Mouse (Mus musculus): ENCODE results near the gene Sec14l4. TPM values are rescaled to one million over a fixed set of nuclear protein-coding genes. Genes with fewer than 3 reads are reported as not detected.
"Not testable (repeated sequence)": the region's sequence is repeated elsewhere in the genome, so short reads cannot be mapped to it uniquely, and the experiment has no call there.

Sec14l4 gene
- polyA plus RNA-seq, 1 experiment from 2014 or later = not detected

DNA sequence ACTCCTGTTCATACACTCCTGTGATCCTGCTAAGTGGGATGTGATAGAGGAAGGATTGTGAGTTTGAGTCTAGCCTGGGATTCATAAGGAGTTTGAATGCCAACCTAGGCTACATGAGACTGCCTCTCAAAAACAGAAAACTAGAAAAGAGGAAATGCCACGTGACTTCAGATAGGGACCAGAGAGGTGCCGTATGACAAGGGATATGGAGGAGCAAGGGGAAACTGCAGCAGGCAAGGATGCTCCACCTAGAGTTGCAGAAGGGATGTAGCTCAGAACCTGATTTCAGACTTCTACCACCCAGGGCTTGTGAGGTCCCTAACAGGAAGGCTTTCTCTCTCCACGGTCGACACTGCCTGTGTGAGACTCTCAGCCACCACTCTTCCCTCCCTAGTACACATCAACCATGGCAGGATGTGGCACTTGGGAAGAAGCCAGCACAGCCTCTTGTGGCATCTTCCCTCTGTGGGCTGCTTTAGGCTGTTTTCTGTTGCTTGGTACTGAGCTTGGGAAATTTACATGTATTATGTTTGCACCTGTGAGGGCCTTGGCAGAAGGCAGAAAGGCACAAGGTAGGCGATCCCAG lies 25.9 kb upstream of the Sec14l4 start:
- Histone ChIP-seq H3K79me2 (ENCODE audit: inconsistent target) (no peaks in the 10 kb centered on the region), H3K4me3 (ENCODE audit: inconsistent target) (no peak overlapping the region), H3K36me3 (ENCODE audit: inconsistent target) (no peaks in the 10 kb centered on the region), H3K27ac (no peak overlapping the region)
- 25% methylated on average over 5 of the region's 5 CpGs for WGBS (ENCODE audit: missing documents)

DNA sequence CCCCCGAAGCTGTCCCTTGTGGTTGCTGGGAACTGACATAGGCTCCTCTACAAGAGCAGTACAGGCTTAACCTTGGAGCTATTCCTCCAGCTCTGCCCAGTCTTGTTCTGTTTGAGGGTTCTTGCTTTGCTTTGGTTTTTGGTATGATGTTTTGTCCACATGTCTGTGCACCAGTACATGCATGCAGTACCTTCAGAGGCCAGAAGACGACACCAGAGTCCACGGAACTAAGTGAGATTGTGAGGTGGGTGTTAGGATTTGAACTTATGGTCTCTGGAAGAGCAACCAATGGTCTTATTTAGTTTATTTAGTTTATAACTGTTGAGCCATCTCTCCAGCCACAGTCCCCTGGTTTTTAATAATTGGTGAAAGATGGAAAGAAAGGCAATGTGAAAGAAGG lies 24.8 kb upstream of the Sec14l4 start:
- no peaks in the 10 kb centered on the region for H3K36me3 ChIP-seq (ENCODE audit: inconsistent target)
- H3K79me2 ChIP-seq (ENCODE audit: inconsistent target) = no peaks in the 10 kb centered on the region
- WGBS (ENCODE audit: missing documents) = 92% methylated on average over 3 of the region's 3 CpGs
- no peak overlapping the region for H3K27ac ChIP-seq
- H3K4me3 ChIP-seq (ENCODE audit: inconsistent target) = no peak overlapping the region

DNA sequence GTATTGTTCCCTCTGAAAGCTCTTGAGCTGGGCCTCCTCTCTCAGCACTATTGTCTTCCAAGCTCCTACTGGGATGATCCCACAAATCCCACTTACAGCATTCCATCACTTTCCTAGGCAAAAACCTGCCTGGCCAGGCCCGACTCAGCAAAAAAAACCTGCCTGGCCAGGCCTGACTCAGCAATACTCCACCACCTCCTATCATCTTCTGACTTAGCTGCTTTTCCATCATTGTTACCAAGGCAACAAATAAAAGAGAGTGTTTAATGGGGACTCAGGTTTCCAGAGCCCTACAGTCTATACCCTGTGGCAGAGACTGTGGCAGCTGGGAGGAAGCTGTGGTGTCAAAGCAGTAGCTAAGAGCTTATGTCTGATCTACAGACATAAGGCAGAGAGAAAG lies 18.6 kb upstream of the Sec14l4 start:
- WGBS (ENCODE audit: missing documents) = 75% methylated on average over 1 of the region's 1 CpGs
- Histone ChIP-seq H3K4me3 (ENCODE audit: inconsistent target) (no peak overlapping the region), H3K27ac (no peak overlapping the region), H3K79me2 (ENCODE audit: inconsistent target) (no peaks in the 10 kb centered on the region), H3K36me3 (ENCODE audit: inconsistent target) (no peaks in the 10 kb centered on the region)

DNA sequence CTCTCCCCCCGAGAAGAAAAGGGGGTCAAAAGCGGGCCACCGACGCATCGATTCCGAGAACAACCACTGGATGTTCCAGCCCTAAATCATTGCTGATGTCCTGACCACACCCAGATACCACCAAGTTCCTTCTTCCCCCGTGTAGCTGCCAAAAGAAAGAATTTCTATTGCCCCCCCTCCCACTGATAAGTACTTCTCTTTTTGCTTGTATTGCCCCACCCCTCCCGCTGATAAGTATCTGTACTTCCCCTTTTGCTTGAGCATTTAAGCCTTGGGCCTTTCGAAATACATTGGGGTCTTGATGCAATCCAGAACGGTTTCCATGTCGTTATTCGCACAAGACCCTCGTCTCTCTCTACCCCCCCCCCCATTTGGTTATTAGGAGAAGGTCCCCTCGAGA lies 15.5 kb upstream of the Sec14l4 start:
- H3K79me2 ChIP-seq (ENCODE audit: inconsistent target); H3K4me3 ChIP-seq (ENCODE audit: inconsistent target); H3K27ac ChIP-seq; H3K36me3 ChIP-seq (ENCODE audit: inconsistent target): not testable (repeated sequence)
- WGBS (ENCODE audit: missing documents) = 80% methylated on average over 13 of the region's 14 CpGs

DNA sequence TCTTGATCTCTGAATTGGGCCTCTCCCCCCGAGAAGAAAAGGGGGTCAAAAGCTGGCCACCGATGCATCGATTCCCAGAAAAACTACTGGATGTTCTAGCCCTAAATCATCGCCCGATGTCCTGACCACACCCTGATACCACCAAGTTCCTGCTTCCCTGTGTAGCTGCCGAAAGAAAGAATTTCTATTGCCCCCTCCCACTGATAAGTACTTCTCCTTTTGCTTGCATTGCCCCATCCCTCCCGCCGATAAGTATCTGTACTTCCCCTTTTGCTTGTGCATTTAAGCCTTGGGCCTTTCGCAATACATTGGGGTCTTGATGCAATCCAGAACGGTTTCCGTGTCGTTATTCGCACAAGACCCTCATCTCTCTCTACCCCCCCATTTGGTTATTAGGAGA lies 9.2 kb upstream of the Sec14l4 start:
- WGBS (ENCODE audit: missing documents) = 63% methylated on average over 10 of the region's 13 CpGs
- H3K4me3 ChIP-seq (ENCODE audit: inconsistent target); H3K36me3 ChIP-seq (ENCODE audit: inconsistent target); H3K79me2 ChIP-seq (ENCODE audit: inconsistent target); H3K27ac ChIP-seq: not testable (repeated sequence)

DNA sequence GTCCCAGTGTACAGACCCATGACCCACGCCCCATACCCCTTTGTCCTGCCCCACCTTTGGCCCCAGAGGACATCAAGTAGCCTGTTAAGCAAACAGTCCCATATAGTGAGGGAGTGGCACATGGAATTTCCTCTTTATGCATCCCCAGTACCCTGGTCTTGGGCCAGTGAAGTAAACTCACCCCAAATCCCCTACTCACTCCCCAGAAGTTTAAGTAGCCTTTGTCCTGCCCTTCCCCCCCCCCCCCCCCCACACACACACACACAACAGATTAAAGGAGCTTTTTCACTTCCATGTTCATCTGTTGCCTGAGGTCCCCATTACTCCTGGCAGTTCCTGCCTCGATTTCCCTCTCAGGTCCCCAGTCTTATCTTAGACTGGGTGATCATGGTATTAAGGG lies 7.9 kb upstream of the Sec14l4 start:
- Histone ChIP-seq H3K27ac (no peak overlapping the region), H3K4me3 (ENCODE audit: inconsistent target) (no peak overlapping the region), H3K36me3 (ENCODE audit: inconsistent target) (no peaks in the 10 kb centered on the region), H3K79me2 (ENCODE audit: inconsistent target) (no peaks in the 10 kb centered on the region)
- WGBS (ENCODE audit: missing documents) = 52% methylated on average over 2 of the region's 2 CpGs

DNA sequence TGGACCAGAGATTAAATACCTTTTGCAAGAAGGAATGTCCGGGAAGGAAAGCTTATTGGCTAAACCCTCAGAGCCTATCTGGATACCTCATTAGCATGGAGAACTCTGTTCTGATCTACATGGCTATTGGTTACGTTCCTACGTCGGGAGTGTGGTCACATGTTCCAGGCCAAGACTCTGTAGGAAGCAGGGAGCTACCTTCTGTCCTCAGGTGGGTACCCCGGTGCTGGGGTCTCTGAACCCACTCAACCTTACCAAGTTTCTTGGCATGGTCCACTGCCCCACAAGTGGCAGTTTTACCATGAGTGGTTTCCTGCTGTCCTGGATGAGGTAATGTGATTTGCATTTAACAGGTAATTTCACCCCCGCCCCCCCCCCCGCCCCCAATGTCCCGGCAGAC lies 4.2 kb upstream of the Sec14l4 start:
- Histone ChIP-seq H3K79me2 (ENCODE audit: inconsistent target) (no peaks in the 10 kb centered on the region), H3K36me3 (ENCODE audit: inconsistent target) (no peaks in the 10 kb centered on the region), H3K4me3 (ENCODE audit: inconsistent target) (no peak overlapping the region), H3K27ac (no peak overlapping the region)
- 79% methylated on average over 8 of the region's 8 CpGs for WGBS (ENCODE audit: missing documents)

DNA sequence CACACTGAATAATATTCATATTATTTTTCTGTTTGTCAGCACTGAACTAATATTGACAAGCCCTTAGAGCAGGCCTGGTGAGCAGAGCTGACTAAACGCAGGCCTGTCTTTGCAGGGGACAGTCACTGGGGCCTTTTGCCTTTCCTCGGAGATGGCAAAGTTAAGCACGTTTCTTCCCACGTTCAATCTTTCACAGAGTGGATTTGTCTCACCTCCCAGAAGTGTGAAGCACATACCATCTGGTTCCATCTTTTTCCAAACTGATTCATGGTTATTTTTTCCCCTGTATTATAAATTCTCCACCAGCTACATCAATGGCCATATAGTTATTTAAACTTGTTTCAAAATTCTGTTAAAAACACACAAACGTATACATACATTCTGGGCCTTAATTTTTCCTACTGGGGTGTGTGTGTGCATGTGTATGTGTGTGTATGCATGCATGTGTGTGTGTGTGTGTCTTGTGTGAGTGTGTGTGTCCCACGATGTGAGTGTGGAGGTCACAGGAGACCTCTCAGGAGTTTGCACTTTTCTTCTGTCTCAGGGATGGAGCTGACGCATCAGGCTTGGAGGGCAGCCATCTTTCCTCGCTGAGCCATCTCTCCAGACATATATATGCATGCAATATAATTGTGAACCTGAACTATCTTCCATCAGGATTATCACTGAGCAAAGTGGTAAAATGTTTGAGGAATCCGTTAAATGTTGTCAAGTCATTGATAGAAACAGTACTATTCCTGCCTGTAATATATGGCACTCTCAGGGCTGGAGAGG lies 3.5 kb upstream of the Sec14l4 start:
- 93% methylated on average over 9 of the region's 9 CpGs for WGBS (ENCODE audit: missing documents)
- no peak overlapping the region for H3K4me3 ChIP-seq (ENCODE audit: inconsistent target)
- no peak overlapping the region for H3K27ac ChIP-seq
- H3K36me3 ChIP-seq (ENCODE audit: inconsistent target) = no peaks in the 10 kb centered on the region
- no peaks in the 10 kb centered on the region for H3K79me2 ChIP-seq (ENCODE audit: inconsistent target)

DNA sequence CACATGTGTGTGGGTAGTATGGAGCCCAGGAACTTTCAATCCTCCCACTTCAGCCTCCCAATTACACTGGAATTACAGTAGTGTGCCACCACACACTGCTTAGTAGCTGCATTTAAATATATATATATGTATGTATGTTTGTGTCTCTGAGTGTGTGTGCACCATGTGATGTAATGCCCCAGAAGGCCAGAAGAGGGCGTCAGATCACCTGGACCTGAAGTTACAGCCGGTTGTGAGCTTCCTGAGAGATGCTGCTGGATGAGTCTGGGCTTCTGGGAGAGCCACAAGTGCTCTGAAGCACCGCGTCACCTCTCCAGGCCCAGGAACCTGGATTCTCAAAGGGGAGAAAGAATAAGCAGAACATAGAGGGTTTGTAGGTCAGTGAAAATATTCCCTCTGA lies 1.9 kb upstream of the Sec14l4 start:
- Histone ChIP-seq H3K79me2 (ENCODE audit: inconsistent target) (no peaks in the 10 kb centered on the region), H3K4me3 (ENCODE audit: inconsistent target) (no peak overlapping the region), H3K36me3 (ENCODE audit: inconsistent target) (no peaks in the 10 kb centered on the region), H3K27ac (no peak overlapping the region)
- 74% methylated on average over 4 of the region's 4 CpGs for WGBS (ENCODE audit: missing documents)

DNA sequence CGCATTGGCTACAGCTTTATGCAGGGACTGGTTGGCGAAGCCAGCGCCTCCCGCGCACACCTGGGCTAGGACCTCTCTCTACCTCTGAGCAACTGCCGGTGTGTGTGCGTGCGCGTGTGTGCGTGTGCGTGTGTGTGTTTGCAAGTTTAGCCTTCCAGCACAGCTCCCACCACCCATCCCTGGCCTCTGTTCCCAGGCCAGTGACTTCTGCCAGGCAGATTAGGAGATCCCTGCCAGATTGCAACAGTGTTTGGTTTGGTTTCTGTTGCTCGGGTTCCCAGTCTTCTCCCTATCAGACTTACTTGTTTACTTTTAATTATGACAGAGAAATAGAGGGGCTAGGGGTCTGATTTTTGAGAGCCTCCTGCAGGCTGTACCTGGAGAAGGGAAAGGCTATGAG lies 699 bp downstream of the Sec14l4 start:
- Histone ChIP-seq H3K79me2 (ENCODE audit: inconsistent target) (no peaks in the 10 kb centered on the region), H3K4me3 (ENCODE audit: inconsistent target) (no peak overlapping the region), H3K27ac (no peak overlapping the region), H3K36me3 (ENCODE audit: inconsistent target) (no peaks in the 10 kb centered on the region)
- WGBS (ENCODE audit: missing documents) = 79% methylated on average over 2 of the region's 12 CpGs

DNA sequence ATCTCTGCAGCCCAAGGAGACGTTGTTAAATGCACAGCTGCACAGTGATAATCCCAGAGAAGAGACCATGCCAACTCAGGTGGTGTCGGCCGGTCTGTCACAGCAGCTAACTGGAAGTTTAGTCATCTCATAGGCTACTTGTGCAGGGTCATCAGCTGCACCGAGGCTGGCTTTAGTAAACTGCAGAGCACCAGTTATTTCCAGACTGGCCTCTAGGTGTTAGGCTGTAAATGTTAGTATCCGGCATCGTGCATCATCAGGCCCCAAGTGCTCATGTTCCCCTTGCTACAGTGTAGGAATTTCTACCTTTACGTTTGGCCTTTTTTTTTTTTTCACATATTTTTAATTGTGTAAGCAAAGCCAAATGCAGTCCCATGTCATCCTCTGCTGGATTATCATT lies 2.2 kb downstream of the Sec14l4 start:
- Histone ChIP-seq H3K36me3 (ENCODE audit: inconsistent target) (no peaks in the 10 kb centered on the region), H3K79me2 (ENCODE audit: inconsistent target) (no peaks in the 10 kb centered on the region), H3K4me3 (ENCODE audit: inconsistent target) (no peak overlapping the region), H3K27ac (no peak overlapping the region)
- 90% methylated on average over 7 of the region's 7 CpGs for WGBS (ENCODE audit: missing documents)

DNA sequence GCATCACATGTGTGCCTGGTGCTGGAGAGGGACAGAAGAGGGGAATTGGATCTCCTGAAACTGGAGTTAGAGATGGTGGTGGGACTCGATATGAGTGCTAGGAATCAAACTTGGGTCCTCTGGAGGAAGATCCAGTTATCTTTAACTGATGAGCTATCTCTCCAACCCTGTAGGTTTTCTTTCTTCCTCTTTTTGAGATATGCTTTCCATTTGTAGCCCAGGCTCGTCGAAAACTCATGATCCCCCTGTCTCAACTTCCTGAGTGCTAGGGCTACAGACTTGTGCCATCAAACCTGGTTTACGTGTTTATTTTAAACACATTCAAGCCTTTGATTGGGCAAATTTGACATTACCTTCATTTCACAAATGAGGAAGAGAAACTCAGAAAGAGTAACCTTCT lies 2.9 kb downstream of the Sec14l4 start:
- 30% methylated on average over 4 of the region's 4 CpGs for WGBS (ENCODE audit: missing documents)
- H3K4me3 ChIP-seq (ENCODE audit: inconsistent target) = no peak overlapping the region
- no peak overlapping the region for H3K27ac ChIP-seq

DNA sequence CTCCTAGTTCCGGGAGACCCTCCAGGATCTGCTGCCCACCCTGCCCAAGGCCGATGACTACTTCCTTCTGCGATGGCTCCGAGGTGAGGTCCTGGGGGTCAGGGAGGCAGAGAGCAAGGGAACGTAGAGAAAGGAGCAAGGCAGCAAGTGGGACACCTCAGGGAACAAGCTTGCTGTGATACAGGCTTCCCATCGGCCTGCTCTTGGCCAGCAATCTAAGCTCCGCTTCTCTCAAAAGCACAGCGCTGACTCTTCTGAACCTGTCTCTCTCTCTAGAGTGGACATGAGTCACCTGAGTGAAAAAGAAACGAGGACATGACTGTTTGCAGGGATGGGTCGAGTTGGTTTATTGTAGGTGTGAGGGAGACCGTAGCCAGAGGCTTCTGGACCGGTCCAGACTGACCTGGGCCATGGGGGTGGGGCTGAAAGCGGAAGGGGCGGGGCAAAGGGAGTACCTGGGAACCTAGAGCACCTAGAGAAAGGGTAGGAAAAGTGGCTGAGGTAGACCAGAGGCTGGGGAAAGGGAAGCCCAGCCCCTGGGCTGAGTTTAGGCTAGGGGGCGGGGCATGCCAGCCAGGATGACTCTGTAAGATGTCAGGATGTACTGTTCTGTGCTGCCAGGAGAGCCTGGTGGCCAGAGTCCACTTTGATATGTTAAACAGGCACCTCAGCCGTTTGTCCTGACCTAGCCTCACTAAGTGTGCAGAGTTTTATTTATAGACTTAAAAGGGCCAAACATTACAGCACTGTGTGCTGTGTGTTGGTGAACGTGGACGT lies 4.0 kb downstream of the Sec14l4 start:
- 78% methylated on average over 18 of the region's 18 CpGs for WGBS (ENCODE audit: missing documents)
- no peak overlapping the region for H3K27ac ChIP-seq
- H3K79me2 ChIP-seq (ENCODE audit: inconsistent target) = no peaks in the 10 kb centered on the region
- H3K4me3 ChIP-seq (ENCODE audit: inconsistent target) = no peak overlapping the region
- no peaks in the 10 kb centered on the region for H3K36me3 ChIP-seq (ENCODE audit: inconsistent target)

More for the DNA sequence above, 2.9 kb downstream of the Sec14l4 start:
- H3K36me3 ChIP-seq (ENCODE audit: inconsistent target) = no peaks in the 10 kb centered on the region
- H3K79me2 ChIP-seq (ENCODE audit: inconsistent target) = no peaks in the 10 kb centered on the region

DNA sequence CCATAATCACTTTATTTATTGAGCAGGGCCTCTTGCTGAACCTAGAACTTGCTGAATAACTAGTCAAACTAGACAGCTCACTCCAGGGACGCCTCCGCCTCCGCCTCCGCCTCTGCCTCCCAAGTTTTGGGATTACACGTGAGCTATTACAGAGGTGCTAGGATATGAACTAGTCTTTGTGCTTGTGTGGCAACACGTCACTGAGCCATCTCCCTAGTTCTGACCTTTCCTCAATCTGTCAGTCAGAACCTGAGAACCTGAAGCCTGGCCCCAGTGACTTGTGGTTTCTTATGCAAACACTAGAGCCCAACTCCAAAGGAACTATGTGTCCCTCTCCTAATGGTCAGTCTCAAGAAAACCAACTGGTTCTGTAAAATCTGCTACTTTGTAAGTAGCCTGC lies 4.7 kb downstream of the Sec14l4 start:
- no peak overlapping the region for H3K4me3 ChIP-seq (ENCODE audit: inconsistent target)
- H3K79me2 ChIP-seq (ENCODE audit: inconsistent target) = no peaks in the 10 kb centered on the region
- 93% methylated on average over 6 of the region's 6 CpGs for WGBS (ENCODE audit: missing documents)
- H3K36me3 ChIP-seq (ENCODE audit: inconsistent target) = no peaks in the 10 kb centered on the region
- no peak overlapping the region for H3K27ac ChIP-seq

DNA sequence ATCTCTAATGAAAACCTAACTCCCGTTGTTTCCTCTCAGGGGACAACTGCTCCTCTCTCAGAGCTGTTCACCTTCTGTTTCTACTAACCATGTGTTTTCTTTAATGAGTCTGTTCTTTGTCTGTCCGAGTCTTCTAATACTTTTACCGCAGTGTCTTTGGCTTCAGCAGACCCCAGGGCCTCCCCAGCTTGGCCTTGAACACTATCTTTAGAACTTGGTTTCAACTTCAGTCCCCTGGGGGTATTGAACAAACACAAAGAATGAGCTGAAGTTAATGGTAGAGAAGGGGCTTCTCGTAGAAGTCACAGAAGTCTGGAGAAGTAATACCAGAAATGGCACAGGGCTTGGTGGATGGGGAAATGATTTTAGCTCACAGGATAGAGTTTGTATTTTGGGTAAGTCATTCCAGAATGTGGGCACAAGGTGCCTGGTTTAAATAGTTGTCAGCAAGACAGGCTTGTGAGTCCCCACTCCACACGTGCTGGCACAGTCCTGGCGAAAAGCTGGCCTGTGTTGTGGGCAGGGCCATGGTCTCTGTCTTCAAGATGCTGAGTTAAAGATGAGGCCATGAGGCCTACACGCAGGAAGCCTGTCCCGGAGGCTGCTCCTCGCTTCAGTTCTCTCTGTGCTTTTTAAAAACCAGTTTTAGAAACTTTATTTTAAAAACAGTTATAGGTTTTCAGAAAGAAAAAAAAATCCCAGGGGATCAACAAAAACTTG lies 5.3 kb downstream of the Sec14l4 start:
- Histone ChIP-seq H3K27ac (no peak overlapping the region), H3K4me3 (ENCODE audit: inconsistent target) (no peak overlapping the region), H3K36me3 (ENCODE audit: inconsistent target) (no peaks in the 10 kb centered on the region), H3K79me2 (ENCODE audit: inconsistent target) (no peaks in the 10 kb centered on the region)
- WGBS (ENCODE audit: missing documents) = 91% methylated on average over 9 of the region's 9 CpGs

All from macrophage (primary cell).